Mouse (Mus musculus): ENCODE measurements around the gene Dnm2.
"Not testable (repeated sequence)": the region's sequence is repeated elsewhere in the genome, so short reads cannot be mapped to it uniquely, and the experiment has no call there.

Gene Dnm2

DNA sequence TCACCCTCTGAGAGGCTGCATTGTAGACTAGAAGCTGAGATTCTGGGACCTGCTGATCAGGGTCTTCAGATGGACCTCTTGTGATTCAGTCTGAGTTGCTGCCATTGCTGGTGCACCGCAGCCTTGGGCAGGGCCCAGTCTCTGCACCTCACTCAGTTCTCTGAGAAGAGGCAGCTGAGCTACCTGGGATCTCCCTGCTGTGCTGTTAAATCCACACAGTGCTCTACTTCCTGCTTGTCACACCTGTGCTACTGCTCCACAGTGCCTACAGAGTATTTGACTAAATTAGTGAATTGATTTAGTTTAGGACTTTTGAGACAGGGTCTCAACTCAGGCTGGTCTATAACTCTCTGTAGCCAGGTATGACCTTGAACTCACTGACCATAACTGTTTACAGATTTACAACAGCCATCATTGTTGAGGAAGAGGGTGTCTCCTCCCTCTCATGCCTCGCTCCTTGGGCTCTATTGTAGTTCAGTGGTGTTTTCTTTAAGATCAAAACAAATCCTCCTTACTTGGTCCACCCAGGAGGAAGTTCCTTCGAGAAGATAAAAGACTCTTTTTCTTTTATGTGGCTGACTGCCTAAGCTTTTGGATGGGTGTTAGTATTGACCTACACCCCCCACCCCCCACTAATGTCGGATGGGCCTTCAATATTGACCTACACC is 30.5 kb downstream of the Dnm2 start:
- no peak for DNase-seq (ENCODE audit: extremely low read depth, insufficient read length, low spot score)

GRCm38 (mm10) chr9:21456246-21456929 is 31.7 kb downstream of the Dnm2 start:
- DNase-seq (ENCODE audit: extremely low read depth, insufficient read length, low spot score), result no peak

GRCm38 (mm10) chr9:21456930-21457634 is 32.4 kb downstream of the Dnm2 start:
- peak; percentile 50 for DNase-seq (ENCODE audit: extremely low read depth, insufficient read length, low spot score)

- DNase-seq (ENCODE audit: extremely low read depth, insufficient read length, low spot score), result no peak
Measured at GRCm38 (mm10) chr9:21458821-21459220, 34.1 kb downstream of the Dnm2 start.

DNA sequence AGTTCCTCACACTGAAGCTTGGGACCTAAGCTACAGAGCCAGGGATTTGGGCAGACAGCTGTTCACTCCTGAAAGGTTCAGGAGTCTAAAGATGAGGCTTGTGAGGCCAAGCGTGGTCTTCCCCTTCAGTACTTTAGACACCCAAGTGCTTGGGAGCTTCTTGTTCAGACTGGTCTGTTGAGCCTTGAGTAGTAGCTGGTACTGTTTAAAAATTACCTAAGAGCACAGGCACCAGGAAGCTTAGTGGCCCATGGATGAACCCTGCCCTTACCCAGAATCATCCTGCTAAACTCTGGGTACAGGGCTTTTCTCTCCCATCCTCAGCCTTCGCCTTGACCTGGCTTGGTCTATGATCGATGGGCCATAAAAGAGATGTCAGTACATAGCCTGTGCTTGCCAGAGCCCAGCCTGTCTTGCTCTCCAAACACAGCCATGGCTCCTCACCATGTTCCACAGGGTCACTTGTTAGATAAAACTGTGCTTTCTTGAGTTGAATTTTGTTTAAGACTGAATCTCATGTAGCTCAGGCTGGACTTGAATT is 35.8 kb downstream of the Dnm2 start:
- DNase-seq (ENCODE audit: extremely low read depth, insufficient read length, low spot score), result no peak

- peak; percentile 48 for DNase-seq (ENCODE audit: extremely low read depth, insufficient read length, low spot score)
Measured at GRCm38 (mm10) chr9:21463138-21463590, 38.5 kb downstream of the Dnm2 start.

DNA sequence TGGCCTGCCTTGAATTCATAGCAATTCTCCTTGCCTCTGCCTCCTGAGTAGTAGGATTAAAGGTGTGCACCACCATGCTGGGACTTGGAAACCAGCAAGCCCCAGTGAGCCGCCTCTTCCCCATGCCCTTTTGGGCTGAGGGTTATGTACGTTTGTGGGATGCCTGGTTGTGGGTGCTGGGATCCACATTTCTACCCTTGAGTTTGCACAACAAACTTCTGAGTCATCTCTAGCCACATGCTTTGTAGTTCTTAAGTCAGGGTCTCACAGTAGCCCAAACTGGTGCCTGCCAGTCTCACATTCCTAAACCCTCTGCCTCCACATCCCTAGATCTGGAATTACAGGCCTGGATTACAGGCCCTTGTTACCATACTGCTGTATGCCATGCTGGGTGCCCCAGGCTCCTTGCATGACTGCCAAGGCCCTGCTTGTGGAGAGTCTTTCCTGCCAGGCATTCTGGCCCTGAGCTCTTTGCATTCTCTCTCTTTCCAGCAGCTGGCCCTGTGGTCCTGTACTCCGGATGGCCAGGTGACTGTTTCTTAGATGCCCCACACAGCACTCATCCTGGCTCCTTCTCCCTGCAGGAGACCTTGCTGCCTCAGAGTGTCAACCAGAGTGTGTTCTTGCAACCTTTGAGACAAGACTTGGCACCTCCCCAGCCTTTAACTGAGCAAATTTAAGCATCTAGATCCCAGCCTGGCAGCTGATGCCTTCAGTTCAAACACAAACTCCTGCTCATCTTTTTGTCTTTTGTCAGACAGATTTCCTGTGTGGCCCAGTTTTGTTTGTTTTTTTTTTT is 39.3 kb downstream of the Dnm2 start:
- DNase-seq (ENCODE audit: extremely low read depth, insufficient read length, low spot score), result peak; percentile 60

DNA sequence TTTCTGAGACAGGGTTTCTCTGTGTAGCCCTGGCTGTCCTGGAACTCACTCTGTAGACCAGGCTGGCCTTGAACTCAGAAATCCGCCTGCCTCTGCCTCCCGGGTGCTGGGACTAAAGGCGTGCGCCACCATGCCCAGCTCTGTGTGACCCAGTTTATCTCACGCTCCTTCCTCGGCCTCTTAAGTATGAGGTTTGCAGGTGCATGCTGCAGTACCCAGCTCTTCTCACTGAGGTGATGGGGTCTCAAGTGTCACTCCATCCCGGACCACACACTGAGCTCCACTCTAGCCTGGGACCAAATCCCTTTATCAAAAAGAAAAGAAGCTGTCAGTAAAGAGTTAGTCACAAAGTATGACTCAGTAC is 39.8 kb downstream of the Dnm2 start:
- not testable (repeated sequence) for DNase-seq (ENCODE audit: extremely low read depth, insufficient read length, low spot score)

DNA sequence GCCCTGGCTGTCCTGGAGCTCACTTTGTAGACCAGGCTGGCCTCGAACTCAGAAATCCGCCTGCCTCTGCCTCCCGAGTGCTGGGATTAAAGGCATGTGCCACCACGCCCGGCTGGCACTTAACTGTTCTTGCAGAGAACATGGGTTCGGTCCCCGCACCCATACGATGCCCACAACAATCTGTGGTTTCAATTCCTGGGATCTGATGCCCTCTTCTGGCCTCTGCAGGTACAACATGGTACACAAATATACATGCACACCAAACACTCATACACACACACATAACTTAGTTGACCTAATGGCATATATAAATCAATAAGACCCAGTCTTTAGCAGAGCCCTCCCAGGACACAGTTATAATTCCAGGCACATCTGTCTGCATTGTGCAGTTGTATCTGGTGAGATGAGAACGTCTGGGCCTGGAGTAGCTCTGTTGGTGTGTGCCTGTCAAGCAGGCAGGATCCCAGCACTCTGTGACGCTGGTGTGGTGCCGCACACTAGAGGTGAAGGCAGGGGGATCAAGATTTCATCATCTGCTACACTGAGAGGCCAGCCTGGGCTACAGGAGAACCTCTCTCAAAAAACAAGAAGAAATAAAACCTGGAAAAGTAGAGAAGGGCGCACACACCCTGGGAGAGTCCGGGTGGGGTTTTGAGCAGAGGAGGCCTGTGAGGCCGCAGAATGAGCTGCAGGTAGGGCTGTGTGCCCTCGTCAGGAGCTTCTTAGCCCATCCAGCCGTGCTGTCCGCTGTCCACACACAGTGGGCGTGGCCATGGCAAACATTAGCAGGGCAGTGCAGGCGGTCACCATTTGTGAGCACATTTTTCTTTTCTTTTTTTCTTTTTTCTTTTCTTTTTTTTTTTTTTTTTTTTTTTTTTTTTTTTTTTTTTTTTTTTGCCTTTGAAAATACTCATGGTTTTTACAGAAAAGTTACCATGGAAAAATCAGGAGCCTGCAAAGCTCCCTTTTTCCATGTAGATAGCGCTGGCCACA is 44.6 kb downstream of the Dnm2 start:
- DNase-seq (ENCODE audit: extremely low read depth, insufficient read length, low spot score), result peak; percentile 49

DNA sequence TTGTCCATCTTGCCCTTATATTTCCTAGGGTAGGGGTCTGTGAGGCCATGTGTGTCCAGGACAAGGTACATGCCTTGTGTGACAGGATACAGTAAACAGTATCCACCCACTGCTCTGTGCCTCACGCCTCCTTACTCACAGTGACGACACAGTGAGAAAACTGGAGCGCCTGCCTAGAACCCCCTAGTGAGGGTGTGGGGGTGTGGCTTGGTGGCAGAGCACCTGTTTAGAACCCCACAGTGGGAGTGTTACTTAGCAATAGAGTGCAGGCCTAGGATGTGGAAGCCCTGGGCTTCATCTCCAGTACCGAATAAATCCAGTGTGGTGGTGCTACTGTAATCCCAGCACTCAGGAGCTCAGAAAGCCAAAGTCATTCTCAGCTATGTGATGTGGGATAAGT is 48.2 kb downstream of the Dnm2 start:
- no peak for DNase-seq (ENCODE audit: extremely low read depth, insufficient read length, low spot score)

- DNase-seq (ENCODE audit: extremely low read depth, insufficient read length, low spot score), result no peak
Measured at GRCm38 (mm10) chr9:21477707-21478106, 53.0 kb downstream of the Dnm2 start.

DNA sequence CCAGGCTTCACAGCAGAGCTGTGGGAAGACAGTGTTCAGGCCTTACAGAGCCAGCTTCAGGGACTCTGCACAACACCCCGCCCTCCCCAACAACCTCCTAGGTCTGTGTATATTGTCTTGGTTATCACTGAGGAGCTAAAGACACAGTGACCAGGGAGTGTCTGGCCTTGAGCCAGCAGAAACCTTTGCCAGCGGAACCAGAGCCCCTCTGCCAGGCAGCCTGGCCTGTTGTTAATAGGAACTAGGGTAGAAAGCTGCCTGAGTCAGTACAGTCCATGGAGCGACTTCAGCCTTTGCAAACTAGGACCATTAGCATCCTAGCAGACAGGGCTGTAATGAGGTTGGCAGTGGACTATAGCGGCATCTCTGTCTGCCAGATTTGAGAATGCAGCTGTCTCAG is 59.4 kb downstream of the Dnm2 start:
- DNase-seq (ENCODE audit: extremely low read depth, insufficient read length, low spot score), result no peak

DNA sequence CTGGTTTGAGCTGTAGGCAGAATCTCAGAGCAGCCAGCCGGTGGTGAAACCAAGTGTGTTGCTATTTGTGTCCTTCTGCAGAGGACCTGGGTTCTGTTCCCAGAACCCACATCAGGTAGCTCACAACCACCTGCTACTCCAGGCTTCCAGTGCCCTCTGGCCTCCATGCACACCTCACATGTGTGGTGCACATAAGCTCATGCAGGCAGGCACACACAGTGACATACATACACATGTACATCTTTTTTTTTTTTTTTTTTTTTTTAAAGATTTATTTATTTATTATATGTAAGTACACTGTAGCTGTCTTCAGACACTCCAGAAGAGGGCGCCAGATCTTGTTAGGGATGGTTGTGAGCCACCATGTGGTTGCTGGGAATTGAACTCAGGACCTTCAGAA is 63.5 kb downstream of the Dnm2 start:
- DNase-seq (ENCODE audit: extremely low read depth, insufficient read length, low spot score), result not testable (repeated sequence)

GRCm38 (mm10) chr9:21490696-21491095 is 66.0 kb downstream of the Dnm2 start:
- DNase-seq (ENCODE audit: extremely low read depth, insufficient read length, low spot score), result no peak

DNA sequence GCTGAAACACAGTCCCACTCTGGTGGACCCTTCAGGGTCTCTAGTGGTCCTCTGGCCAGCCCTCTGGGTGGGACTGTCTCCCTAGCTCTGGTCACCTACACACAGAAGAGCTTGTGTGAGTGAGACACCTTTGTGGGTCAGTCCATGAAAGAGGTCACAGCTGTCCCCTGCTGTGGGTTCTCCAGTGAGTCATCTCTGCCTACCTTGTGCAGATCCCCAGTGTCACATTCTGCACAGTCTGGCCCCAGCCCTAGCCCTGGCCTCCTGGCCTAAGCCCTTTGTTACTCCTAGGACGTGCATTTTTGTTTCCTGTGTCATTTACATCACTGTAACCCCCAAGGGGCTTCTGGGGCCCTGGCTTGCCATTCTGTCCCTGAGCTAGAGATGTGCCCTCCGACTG is 69.2 kb downstream of the Dnm2 start:
- no peak for DNase-seq (ENCODE audit: extremely low read depth, insufficient read length, low spot score)

DNA sequence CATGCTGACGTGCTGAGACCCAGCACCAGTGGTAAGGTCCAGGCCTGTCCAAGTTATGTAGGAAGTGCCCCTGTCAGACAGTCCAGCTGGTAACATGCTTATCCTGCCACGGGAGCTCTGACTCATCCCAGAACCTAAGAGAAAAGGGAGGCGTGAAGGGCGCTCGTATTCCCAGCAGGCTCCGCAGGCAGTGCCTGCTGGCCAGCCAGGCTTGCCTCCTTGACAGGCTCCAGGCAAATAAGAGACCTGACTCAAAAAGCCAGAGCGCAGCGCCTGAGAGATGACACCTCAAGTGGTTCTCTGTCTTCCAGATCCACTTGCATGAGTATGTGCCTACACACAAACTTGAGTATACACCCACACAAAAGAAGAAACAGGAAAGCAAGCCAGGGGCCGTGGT is 70.0 kb downstream of the Dnm2 start:
- peak; percentile 81 for DNase-seq (ENCODE audit: extremely low read depth, insufficient read length, low spot score)

DNA sequence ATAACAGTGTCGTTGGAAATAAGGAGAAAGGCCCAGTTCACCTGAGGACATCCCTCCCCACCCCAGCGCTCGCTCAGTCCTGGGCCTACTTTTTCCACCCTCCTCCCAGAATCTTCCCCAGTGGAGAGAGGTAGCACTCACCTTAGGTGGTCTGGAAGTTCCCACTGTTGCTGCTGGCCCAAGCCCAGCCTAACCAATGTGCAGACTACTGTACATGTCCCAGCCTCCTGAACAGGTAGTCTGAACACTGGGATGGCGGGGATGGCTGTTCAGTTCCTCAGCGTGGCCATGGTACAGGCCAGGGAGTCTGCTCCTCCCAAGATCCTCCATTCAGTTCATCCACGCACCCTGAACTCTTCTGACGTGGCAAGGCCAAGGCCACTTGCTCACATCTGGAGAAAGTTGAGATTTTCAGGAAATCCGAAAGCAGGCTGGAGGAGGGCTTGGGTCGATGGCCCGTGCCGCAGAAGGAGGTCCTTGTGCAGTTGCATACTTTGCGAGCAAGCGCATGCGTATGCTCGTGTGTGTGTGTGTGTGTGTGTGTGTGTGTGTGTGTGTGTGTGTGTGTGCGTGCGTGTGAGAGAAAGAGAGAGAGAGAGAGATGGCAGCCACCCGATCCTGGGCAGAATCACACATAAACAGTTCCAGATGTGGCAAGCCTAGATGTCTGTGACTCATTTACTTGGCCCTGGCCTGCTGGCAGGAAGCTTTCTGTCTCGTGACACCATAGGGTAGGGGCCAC is 71.8 kb downstream of the Dnm2 start:
- DNase-seq (ENCODE audit: extremely low read depth, insufficient read length, low spot score), result peak; percentile 80

- DNase-seq (ENCODE audit: extremely low read depth, insufficient read length, low spot score), result no peak
Measured at GRCm38 (mm10) chr9:21497050-21497542, 72.4 kb downstream of the Dnm2 start.

DNA sequence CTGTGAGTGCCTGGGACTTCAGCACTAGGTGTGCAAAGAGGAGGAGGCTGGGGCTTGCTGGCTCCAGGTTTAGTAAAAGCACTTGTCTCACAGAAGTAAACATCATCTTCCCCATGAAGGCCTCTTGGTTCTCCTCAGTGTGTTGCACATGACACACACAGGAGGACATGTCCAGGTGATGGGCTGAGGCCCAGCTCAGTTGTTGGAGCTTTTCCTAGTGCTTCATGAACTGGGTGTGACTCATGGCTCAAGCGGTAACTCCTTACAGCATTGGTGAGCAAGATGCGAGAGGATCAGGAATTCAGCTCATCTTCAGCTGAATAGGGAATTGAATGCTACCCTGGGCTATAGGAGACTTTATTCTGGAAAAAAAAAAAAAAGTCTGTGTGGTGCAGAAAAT is 73.0 kb downstream of the Dnm2 start:
- peak; percentile 54 for DNase-seq (ENCODE audit: extremely low read depth, insufficient read length, low spot score)

Data from 3134 (cell line).